ENCODE assay signal across 28 mouse cellular contexts in genomic region chr12:80415100-80415499, GRCm38 (mm10).
"Had no signal": no experiment of that assay in that cellular context is flagged by ENCODE, and none has a peak within 500 bp of the region (broad histone marks: within the 10 kb centered on the region; RNA-seq: fewer than 3 reads in every experiment).

No protein-coding gene starts in this region.

- H3K9ac ChIP-seq: heart, embryonic 12.5 days; hindbrain, embryonic 12.5 days; hindbrain, embryonic 14.5 days; intestine, embryonic 15.5 days; kidney, embryonic 15.5 days; limb, embryonic 13.5 days; limb, embryonic 15.5 days; liver, embryonic 12.5 days; liver, embryonic 14.5 days had no signal

- H3K4me1 ChIP-seq: heart, embryonic 10.5 days; heart, embryonic 12.5 days; hindbrain, embryonic 10.5 days; hindbrain, embryonic 12.5 days; intestine, embryonic 15.5 days; kidney, embryonic 15.5 days; limb, embryonic 13.5 days; limb, embryonic 15.5 days; liver, embryonic 12.5 days had no signal

- ATAC-seq: hindbrain, embryonic 16.5 days; inflammation-experienced regulatory T-cells, adult 6 months; intestine, embryonic 15.5 days; intestine, postnatal 0 days; liver, embryonic 12.5 days had no signal

- H3K27me3 ChIP-seq: heart, embryonic 12.5 days; hindbrain, embryonic 12.5 days; intestine, embryonic 15.5 days; kidney, embryonic 15.5 days; limb, embryonic 13.5 days; limb, embryonic 15.5 days; liver, embryonic 12.5 days had no signal

- H3K4me2 ChIP-seq: heart, embryonic 12.5 days; hindbrain, embryonic 12.5 days; hindbrain, embryonic 14.5 days; intestine, embryonic 15.5 days; kidney, embryonic 15.5 days; limb, embryonic 13.5 days; limb, embryonic 15.5 days; liver, embryonic 12.5 days had no signal

- H3K9me3 ChIP-seq: heart, embryonic 10.5 days; limb, embryonic 15.5 days had no signal

- H3K27ac ChIP-seq: gastrocnemius, adult 2 months; heart, embryonic 10.5 days; hindbrain, embryonic 10.5 days; hindbrain, embryonic 12.5 days; hindbrain, embryonic 14.5 days; intestine, embryonic 15.5 days; kidney, embryonic 15.5 days; kidney, postnatal 0 days; limb, embryonic 13.5 days; limb, embryonic 15.5 days; liver, embryonic 12.5 days; liver, embryonic 14.5 days had no signal

- DNase-seq: gastrocnemius, adult 2 months; gastrocnemius, postnatal 10 days; gastrocnemius, postnatal 25 days; heart, adult 18-20 months; heart, postnatal 10 days; heart, postnatal 4 days; kidney, adult 18-20 months; kidney, adult 8-10 months; kidney, postnatal 14 days; kidney, postnatal 36 days; layer of hippocampus, adult 9-11 months; layer of hippocampus, postnatal 36 days; left cerebral cortex, postnatal 4 days had no signal

- H3K4me3 ChIP-seq: gastrocnemius, adult 2 months; heart, embryonic 10.5 days; heart, embryonic 12.5 days; hindbrain, embryonic 10.5 days; hindbrain, embryonic 12.5 days; intestine, embryonic 15.5 days; kidney, embryonic 15.5 days; limb, embryonic 13.5 days; limb, embryonic 15.5 days; liver, embryonic 12.5 days had no signal
